Mouse (Mus musculus): Measurements from ENCODE around the gene Dlgap3. TPM values are rescaled to one million over a fixed set of nuclear protein-coding genes. Genes with fewer than 3 reads are reported as not detected.
A peak's percentile ranks its signal among the peaks of the same experiment; 100 is the strongest.

The Dlgap3 gene
- total RNA-seq, 2 experiments from 2014 or later = 0.22 to 0.25 TPM

DNA sequence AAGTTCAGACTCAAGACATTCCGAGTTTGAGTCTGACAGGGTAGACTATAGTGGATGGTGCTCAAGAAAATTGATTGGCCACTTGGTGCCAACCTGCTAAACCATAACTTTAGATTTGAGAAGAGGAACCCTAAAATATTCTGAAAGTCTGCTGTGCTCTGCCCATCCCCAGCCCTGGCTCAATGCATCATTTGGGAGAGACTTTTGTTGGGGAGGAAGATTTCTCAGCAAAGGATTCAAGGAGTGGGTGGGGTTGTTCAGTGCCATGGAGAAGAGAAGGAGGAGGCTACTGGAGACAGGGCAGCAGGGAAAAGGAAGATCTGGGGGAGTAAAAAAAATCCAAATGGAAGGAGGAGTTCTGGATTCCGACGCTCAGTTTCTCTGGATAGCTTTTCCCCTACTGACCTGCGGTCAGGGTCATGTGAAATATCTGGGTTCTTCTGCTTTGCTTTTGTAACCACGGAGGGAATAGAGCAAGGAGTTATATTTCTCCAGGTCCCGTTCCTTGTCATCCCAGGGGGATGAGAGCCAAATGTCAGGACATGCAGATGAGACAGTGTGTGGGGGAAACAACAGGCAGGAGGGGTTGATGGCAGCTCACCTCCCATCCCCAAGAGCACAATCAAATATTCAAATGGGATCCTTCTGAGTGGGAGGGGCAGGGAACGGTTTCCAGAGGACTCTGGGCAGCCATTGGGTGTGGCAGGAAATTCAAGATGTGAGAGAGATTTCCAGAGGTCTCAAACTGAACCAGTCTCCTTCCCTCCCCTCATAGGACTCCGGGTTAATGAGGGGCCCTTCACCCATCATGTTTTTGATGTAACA is 5.3 kb downstream of the Dlgap3 start:
- intact Hi-C loops (cut with DNase I) = no loop called here
- no peak for DNase-seq

DNA sequence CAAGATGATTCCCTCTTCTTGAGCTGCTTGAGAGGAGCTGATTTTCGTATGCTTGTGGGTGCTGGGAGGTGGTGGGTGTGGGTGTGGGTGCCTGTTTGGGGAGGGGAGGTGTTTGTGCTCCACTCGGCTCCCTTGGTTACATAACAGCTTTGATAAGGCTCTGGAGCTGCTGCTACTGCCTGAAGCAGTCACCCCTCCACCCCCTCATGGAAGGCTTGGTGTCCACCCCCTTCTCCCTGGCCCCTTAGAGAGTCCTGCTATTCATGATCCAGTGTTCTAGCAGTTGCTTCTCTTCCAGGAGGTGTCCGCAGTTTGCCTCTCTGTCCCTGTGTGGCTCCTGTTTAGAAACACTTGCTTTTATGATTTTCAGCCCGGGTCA is 5.9 kb downstream of the Dlgap3 start:
- no peak for DNase-seq
- intact Hi-C loops (cut with DNase I) = no loop called here

DNA sequence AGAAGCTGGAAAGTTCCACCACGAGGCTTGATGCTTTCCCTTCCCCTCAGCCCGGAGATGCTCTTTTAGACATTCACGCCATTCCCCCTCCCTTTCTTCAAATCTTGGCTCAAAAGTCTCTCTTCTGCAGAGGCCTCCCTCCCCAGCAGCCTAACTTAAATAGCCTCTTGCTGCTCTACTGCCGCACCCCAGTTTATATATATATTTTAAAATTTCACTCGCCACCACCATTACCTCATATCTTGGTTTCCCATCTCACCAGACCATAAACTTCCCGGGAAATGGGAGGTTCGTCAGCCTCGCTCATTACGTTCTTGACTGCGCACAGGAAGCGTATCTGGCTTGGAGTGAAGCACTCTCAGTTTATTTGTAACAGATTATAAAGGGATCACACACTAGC is 9.0 kb downstream of the Dlgap3 start:
- intact Hi-C loops (cut with DNase I) = no loop called here
- no peak for DNase-seq

DNA sequence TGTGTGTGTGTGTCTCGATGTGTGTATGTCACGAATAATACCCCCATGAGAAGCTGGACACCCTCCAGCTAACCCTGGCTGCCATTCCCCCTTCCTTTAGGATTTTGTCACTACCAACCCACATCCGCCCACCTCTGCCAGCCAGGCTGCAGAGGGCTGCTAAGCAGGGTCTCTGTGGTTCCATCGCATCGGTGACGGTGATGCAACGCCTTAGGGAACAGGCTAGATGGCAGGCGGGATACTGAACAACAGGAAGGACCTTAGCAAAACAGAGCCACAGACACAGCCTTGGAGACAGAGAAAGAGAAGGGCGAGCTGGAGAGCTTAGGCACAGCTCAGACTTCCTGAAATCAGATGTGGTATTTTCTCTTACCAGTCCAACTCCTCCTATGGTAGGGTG is 9.7 kb downstream of the Dlgap3 start:
- DNase-seq = no peak
- intact Hi-C loops (cut with DNase I) = no loop called here

DNA sequence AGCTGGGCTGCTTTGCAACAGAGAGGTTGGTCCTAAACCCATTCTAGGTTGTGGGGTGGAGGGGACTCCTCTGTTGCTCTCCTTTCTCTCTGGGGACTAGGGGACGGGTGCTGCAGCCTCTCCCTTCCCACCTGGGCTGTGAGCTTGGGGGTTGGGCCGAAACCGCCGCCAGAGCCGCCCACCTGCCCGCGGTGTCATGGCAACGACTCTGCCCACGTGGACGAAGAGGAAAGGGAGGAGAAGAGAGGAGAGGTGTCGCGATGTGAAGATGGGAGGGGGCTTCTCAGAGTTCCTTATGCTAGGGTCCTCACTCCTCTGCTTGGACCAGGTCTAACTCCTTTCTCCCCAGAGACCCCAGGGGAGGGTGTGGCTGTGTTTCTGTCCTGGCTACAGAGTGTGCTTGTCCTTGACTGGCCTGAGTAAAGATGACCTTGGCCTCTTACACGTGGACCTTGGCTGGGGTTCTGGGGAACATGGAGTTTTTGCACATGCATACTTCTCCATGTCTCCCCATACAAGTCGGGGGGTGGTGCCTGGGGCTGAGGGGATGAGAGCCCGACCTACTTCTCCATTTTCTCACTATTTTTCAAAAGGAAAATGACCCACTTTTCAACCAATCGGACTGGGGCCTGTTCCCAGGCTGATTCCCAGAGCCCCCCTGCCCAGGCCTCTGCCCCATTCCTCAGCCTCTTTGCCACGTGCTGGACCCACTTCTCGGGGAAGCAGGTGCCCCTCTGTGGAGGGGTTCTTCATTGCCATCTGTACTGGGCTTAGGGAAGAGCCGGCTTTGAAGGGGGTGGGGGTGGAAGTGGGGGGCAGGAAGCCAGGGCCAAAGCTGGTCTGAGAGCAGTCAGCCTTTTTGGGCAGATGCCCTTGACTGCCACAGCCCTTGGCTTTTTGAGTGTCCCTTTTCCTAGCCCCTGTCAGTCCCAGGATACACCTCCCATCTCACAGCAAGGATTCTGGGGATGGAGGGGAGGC is 10.8 kb downstream of the Dlgap3 start:
- intact Hi-C loops (cut with DNase I) = no loop called here
- no peak for DNase-seq

DNA sequence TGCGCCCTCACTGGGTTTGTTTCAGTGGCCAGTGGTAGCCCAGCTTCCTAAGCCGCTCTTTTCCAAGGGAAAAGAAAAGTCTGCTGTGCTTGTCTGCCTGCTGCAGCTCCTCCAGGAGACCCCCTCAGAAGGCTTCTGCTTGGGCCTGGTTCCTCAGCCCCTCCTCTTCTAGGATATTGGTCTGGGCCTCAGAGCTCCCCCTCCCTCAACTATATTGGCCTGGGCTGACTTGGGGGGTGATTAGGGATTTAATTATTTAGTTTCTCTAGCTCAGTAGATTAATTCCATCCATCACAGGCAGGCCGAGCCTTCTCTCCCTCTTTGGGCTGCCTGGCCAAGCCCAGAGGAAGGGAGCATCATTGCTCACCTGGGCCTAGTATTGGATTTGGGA is 11.4 kb downstream of the Dlgap3 start:
- intact Hi-C loops (cut with DNase I) = no loop called here
- no peak for DNase-seq

DNA sequence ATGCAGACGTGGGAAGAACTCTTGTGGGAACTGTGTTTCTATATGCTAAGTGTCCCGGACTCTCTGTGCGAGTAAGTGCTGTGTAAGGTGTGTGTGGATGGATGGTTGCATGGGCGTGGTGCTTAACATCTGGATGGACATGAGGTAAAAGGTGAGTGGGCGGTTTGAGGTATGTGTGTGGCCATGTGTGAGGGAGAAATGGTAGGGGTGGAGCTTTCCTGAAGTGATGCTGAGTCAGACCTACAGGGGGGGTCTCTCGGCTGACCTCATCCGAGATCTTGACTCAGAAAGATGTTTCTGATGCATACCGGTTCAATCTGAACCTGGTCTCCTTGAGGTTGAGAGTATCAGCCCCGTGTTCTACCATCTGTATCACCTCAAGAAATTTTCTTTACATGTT is 12.0 kb downstream of the Dlgap3 start:
- intact Hi-C loops (cut with DNase I) = no loop called here
- DNase-seq = no peak

DNA sequence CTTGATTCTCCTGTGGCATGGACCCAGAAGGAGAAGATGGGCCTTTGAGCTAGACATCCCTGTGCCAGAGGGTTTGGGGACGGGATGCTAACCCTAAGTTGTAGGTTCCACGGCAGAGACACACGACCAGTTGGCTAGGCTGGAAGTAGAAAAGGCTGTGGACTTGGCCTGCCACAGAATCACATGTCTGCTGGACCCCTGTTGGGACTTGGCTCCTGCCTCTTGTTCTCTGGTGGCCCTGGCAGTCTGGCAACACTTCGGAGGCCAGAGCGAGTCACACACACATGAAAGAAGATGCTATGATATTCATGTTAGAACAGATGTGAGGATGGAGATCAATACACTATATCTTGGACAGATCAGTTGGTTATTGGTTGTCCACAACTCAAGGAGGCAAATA is 14.9 kb downstream of the Dlgap3 start:
- intact Hi-C loops (cut with DNase I) = no loop called here
- DNase-seq = no peak

DNA sequence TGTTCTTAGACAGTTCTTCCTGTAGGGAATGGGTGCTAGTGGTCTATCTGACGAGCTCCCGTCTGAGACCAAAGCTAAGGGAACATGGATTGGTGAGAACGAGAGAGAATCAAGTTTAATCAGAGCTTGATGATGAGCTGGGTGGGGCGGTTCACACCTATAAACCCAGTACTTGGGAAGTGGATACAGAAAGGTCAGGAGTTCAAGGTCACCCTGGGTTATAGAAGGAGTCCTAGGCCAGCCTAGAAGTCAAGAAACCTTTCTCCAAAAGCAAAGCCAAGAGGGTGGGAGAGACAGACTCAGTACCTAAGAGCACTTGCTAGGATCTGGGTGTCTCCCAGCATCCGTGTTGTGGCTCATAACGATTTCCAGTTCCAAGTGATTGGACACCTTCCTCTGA is 21.9 kb downstream of the Dlgap3 start:
- intact Hi-C loops (cut with DNase I) = no loop called here
- DNase-seq = no peak

DNA sequence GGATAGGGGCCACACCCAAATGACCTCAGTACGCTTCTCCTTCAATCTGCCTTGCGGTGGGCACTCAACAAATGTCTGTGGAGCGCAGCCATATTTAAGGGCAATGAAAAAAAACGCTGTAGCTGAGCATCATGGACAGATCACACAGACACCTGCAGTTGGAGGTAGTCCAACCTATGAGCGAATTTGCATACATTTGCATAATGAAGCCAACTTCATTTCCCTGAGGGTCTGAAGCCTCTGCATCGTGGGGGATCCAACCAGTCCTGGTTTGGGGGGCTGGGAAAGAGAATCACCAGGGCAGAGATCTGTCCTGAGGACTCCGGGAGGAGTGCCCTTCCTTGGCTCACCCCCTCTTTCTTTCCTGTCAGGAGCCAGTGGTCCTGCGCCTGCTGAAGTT is 23.7 kb downstream of the Dlgap3 start:
- intact Hi-C loops (cut with DNase I) = no loop called here
- DNase-seq = no peak

DNA sequence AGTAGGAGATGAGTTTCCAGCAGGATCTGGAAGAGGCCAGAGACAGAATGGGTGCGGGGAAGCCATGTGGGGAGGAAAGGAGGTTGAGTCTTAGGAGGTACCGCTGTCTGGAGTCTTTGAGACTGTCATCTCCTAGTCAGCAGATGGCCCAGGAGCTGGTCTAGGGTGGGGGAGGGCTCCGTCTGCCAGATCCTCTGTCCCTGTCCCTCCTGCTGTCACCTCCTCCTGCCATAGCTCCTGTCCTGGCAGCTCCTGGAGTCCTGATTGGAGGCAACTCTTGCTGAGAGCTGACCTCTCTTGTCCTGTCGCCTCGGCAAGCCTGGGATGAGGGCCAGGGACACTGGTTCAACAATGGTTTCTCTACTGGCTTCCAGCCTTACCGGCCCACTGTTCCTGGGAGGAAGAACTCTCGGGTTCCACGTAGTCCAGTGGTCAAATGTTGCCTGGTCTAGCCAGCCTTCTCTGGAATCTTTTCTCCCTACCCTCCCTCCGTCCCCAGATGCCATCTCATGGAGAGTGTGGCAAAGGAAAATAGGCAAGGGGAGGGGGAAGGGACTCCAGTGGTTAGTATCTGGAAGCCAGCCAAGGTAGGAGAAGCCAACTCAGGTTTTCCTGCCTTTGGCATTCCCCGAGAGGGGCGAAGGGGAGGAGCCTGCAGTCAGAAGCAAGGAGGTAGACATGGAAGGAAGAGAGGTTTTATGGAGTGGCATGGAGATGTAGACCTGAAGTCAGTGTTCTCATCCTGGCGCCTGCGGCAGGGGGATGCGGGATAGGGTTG is 24.6 kb downstream of the Dlgap3 start:
- intact Hi-C loops (cut with DNase I) = no loop called here
- DNase-seq = no peak

DNA sequence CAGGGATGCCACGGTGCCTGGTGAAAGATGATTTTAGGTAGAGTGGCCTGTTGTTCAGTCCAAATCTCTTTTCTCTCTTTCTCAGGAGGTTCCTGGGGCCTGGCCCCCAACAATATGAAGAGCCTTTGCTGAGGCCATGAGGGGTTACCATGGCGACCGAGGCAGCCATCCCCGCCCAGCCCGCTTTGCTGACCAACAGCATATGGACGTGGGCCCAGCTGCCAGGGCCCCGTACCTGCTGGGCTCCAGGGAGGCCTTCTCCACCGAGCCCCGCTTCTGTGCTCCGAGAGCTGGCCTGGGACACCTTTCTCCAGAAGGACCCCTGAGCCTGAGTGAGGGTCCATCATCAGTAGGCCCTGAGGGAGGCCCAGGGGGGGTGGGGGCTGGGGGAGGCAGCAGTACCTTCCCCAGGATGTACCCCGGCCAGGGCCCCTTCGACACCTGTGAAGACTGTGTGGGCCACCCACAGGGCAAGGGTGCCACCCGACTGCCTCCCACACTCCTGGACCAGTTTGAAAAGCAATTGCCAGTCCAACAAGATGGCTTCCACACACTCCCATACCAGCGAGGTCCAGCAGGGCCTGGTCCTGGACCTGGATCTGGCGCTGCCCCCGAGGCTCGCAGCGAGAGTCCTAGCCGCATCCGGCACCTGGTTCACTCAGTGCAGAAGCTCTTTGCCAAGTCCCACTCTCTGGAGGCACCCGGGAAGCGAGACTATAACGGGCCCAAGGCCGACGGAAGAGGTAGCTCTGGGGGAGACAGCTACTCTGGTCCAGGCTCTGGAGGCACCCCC is 25.7 kb downstream of the Dlgap3 start:
- intact Hi-C loops (cut with DNase I) = no loop called here
- no peak for DNase-seq

DNA sequence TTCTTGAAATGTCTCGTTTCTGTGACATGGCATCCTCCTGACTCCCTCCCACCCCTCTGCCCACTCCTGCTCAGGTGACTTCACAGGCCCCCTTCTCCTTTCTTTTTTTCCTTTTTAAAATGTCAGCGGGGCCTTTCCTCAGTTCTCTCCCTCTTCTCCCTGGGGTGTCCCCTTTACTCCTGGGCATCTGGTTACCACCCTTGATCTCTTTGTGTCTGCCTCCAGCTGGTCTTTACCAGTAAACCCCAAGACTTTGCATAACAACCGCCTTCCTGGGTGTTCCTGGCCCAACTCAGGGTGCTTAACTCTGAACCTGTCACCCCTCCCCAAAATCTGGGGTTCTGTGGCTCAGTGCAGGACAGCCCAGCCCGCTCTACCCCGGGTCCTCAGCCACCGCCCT is 29.6 kb downstream of the Dlgap3 start:
- intact Hi-C loops (cut with DNase I) = no loop called here
- no peak for DNase-seq

DNA sequence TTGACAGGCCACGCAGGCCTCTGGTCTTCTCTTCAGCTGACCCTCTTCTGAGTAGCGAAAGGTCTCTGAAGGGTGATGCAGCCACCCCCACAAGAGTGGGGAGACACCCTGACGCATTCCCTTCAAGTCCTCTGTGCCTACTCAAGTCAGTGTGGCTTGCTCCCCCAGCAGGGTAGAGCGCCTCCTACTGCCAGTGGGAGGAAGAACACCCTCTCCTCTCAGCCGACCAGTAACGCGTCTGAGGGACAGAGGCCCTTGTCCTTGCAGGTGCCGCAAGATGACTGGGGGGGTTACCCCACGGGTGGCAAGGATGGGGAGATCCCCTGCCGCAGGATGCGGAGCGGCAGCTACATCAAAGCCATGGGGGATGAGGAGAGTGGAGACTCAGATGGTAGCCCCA is 30.4 kb downstream of the Dlgap3 start:
- DNase-seq = no peak
- intact Hi-C loops (cut with DNase I) = no loop called here

DNA sequence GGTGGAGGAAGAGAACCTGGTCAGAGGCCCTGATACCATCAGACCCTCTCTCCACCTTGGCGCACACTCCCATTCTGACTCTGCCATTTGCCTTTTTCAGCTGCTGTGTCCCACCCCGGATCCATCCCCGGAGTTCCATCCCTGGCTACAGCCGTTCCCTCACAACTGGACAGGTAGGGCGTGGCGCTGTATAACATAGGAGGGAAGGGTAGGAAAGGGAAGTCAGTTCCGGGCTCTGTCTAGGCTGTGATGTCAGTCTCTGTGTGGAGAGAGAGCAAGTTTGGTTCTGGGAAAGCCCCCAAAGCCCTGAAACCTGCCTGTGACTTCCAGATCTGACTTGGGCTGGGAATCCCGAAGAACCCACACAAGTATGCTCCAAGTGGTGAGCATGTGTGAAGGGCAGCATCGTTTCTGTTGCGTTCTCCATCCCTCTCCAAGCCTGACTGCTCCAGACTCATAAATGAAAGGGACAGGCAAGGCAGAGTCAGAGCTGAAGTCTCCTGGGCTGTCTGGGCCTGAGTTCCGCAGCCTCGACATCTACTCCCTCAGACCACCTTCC is 31.2 kb downstream of the Dlgap3 start:
- DNase-seq = no peak
- intact Hi-C loops (cut with DNase I) = no loop called here

DNA sequence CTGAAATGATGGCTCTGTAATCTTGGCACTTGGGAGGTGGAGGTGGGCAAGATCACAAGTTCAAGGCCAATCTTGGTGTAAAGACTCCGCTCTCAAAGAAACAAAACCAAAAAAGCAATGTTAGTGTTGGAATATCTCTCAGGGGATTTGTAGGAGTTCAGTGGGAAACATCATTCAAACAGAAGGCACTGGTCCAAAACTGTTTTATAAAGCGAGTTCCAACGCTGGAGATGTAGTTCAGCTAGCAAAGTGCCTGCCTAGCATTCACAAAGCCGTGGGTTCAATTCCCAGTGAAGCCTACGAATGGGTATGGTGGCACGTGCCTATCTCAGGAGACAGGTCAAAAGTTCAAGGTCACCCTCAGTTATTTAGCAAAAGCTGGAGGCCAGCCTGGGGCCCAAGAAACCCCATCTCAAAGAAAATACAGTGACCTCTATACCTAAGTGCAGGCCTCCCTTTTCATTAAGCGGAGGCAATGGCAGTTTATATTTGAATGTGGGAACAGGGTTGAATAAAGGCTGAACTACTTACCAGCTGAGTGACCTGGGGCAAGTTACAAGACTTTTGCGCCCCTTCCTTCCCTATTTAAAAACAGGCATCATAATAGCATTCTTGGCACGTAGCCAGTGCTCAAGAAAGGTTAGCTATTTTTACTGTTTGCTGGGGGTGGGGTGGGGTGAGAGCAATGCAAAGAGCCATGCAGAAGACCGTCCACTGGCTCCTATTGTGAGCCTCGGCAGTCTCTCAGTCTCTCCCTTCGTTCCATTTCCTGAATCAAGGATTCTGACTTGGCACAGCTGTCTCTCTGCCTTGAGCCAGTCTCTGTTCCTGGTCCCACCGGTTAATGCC is 32.0 kb downstream of the Dlgap3 start:
- DNase-seq = peak in 1 of 2 experiments; percentile 2
- intact Hi-C loops (cut with DNase I) = no loop called here

DNA sequence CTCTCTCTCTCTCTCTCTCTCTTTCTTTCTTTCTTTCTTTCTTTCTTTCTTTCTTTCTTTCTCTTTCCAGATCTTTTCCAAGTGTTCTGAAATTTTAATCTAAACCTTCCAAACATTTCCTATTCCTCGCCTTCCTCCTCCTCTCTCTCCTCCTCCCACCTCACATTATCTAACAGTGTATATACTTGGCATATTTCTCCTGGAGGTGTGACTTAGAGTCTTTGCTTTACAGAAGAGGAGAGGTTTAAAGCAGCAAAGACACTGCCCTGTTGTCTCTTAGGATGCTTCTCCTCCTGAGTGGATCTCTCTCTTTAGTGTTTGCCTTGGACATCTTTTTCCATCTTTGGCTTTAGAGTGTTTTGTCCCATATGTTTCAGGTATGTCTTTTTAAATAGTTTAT is 34.1 kb downstream of the Dlgap3 start:
- intact Hi-C loops (cut with DNase I) = no loop called here

DNA sequence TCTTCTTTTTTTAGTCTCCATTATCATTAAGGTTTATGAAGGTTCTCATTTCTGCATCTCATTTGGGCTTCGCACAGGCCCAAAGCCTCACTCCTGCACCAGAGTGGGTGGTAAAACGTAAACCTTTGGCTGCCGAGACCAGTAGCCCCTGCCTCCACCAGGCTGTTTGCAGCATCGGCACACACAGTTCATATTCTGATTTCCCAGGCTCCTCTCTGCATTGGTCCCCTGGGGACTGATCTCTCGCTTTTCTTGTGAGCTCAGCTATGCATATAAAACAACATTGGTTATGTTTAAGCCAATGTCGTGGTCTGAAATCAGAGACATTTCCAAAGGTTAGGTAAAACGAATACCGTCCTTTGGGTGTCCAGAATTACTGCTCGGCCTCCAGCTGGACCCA is 42.3 kb downstream of the Dlgap3 start:
- intact Hi-C loops (cut with DNase I) = no loop called here
- no peak for DNase-seq

More for the DNA sequence above, 34.1 kb downstream of the Dlgap3 start:
- DNase-seq = no peak

DNA sequence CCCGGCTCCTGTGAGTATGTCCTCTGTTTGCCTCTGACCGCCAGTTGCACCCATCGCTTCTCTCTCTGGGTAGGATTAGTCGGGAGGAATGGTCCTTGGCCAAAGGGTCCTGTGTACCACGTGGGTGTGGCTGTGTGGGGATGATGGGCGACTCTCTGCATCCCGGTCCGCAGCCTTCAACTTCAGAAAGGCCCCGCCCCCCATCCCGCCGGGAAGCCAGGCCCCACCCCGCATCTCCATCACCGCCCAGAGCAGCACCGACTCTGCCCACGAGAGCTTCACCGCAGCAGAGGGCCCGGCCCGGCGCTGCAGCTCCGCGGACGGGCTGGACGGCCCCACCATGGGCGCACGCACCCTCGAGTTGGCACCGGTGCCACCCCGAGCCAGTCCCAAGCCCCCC is 45.5 kb downstream of the Dlgap3 start:
- intact Hi-C loops (cut with DNase I) = no loop called here
- no peak for DNase-seq

Measured in heart, postnatal 36 days (tissue).